Mouse (Mus musculus) limb, embryonic 12.5 days (tissue): ENCODE measurements around the gene Sgta. TPM values are rescaled to one million over a fixed set of nuclear protein-coding genes. Genes with fewer than 3 reads are reported as not detected.

Source experiments
- ATAC-seq: fragments of 200-750 bp; cut with Nextera tagmentation; 2 replicates; pipeline ENCODE4 v1.8.0; 2017; ENCODE audit warnings: low read depth, moderate TSS enrichment; ENCODE audit not compliant: insufficient number of reproducible peaks, insufficient read depth, low FRiP score, low TSS enrichment
- H3K27ac ChIP-seq: fragments of 300-500 bp; sonication (generic); 2 replicates; pipeline ENCODE4 v1.5.1; 2016; ENCODE audit warnings: mild to moderate bottlenecking, moderate library complexity
- H3K27me3 ChIP-seq: fragments of 300-500 bp; sonication (generic); 2 replicates; pipeline ENCODE4 v1.6.1; 2016; ENCODE audit warnings: mild to moderate bottlenecking, moderate library complexity
- H3K36me3 ChIP-seq: fragments of 300-500 bp; sonication (generic); 2 replicates; pipeline ENCODE4 v1.6.1; 2016; ENCODE audit warnings: mild to moderate bottlenecking, moderate library complexity
- H3K4me1 ChIP-seq: fragments of 300-500 bp; sonication (generic); replicated peaks from 2 replicates; pipeline ENCODE4 v1.6.1; 2016
- H3K4me2 ChIP-seq: fragments of 300-500 bp; sonication (generic); 2 replicates; pipeline ENCODE4 v1.6.1; 2016; ENCODE audit warnings: mild to moderate bottlenecking, moderate library complexity
- H3K4me3 ChIP-seq: fragments of 300-500 bp; sonication (generic); replicated peaks from 2 replicates; pipeline ENCODE4 v1.5.1; 2016; ENCODE audit warnings: mild to moderate bottlenecking
- H3K9ac ChIP-seq: fragments of 300-500 bp; sonication (generic); replicated peaks from 2 replicates; pipeline ENCODE4 v1.6.1; 2016; ENCODE audit warnings: mild to moderate bottlenecking, moderate library complexity
- H3K9me3 ChIP-seq: fragments of 300-500 bp; sonication (generic); 2 replicates; pipeline ENCODE4 v1.6.1; 2016; ENCODE audit warnings: mild to moderate bottlenecking, moderate library complexity
- WGBS: fragments of 180-500 bp; shearing (Covaris S2); methylation state at CpG from one replicate; pipeline ENCODE4 v1.1.7; 2016; 5-methylcytosine and 5-hydroxymethylcytosine counted together
- polyA plus RNA-seq: library from polyadenylated mRNA; unstranded; fragments of >200 nt; fragmentation: Nextera tagmentation; extraction: Ambion mirVana; gene quantifications from 2 replicates; pipeline ENCODE4 v1.2.1, GENCODE M21; 2016

Gene Sgta
- polyA plus RNA-seq, 1 experiment from 2014 or later = 225 TPM

DNA sequence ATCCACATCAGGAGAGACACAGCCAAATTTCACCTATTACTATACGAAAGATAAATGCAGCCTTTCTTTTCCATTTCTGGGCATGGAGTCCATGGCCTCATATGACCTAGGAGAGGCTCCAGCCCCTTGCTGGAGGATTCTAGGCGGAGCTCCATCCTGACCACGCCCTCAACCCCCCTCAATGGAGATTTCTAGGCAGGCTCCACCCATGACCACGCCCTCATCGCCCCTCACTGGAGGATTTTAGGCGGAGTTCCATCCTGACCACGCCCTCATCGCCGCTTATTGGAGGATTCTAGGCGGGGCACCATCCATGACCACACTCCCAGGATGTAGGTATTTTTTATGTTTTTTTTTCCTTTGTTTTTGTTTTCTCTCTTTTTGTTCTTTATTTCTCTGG, 41.7 kb downstream of the Sgta start:
- Histone ChIP-seq H3K36me3 (no peaks in the 10 kb centered on the region), H3K9ac (no peak overlapping the region), H3K4me2 (no peak overlapping the region), H3K27me3 (peaks cover 41% of the 10 kb centered on the region), H3K4me3 (no peak overlapping the region), H3K9me3 (no peaks in the 10 kb centered on the region), H3K27ac (no peak overlapping the region), H3K4me1 (peaks cover 4% of the 10 kb centered on the region; the same call in 1 of the 2 replicates)
- ATAC-seq = no peak
- WGBS = 36% methylated on average over 10 of the region's 10 CpGs

DNA sequence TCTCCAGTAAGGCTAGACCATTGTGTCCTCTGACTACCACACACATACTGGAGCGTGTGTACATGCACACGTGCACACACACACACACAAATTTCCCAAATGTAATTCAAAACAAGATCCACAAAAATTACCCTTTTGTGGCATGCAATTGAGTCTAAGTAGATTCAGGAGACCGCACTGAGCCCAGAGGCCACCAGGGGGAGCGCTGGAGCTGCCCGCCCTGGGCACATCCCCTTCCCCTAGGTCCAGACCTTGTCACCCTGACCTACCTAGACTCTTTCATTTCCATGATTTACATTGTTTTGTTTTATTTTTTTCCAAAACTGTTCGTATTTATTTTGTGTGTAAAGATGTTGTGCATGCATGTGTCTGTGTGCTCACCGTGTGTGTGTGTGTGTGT, 43.3 kb downstream of the Sgta start:
- Histone ChIP-seq H3K27ac (no peak overlapping the region), H3K27me3 (peaks cover 29% of the 10 kb centered on the region), H3K4me3 (no peak overlapping the region), H3K9me3 (no peaks in the 10 kb centered on the region), H3K4me1 (peaks cover 4% of the 10 kb centered on the region; the same call in 1 of the 2 replicates), H3K9ac (no peak overlapping the region), H3K36me3 (no peaks in the 10 kb centered on the region), H3K4me2 (no peak overlapping the region)
- ATAC-seq = no peak
- 11% methylated on average over 7 of the region's 7 CpGs for WGBS

DNA sequence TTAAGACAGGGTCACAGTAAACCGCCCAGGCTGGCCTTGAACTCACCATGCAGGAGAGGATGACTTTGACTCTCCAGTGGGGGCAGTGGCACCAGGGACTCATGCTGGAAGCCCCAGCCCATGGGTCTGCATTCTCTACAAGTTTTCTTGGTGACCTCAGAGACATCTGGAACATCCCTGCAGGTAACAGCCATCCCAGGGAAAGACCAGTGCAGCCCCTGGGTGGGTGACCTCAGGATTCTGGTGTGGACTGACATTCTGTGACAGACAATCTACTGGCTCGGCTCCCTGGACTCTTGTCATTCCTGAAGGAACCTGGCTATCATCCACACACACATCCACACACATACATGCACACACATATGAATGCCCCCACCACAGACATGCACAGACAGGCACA, 44.3 kb downstream of the Sgta start:
- no peak for ATAC-seq
- H3K27ac ChIP-seq = no peak overlapping the region
- no peaks in the 10 kb centered on the region for H3K36me3 ChIP-seq
- H3K9ac ChIP-seq = no peak overlapping the region
- no peak overlapping the region for H3K4me2 ChIP-seq
- H3K4me1 ChIP-seq = peaks cover 4% of the 10 kb centered on the region; the same call in 1 of the 2 replicates
- H3K9me3 ChIP-seq = no peaks in the 10 kb centered on the region
- no peak overlapping the region for H3K4me3 ChIP-seq
- peaks cover 19% of the 10 kb centered on the region for H3K27me3 ChIP-seq
- 91% methylated on average over 2 of the region's 2 CpGs for WGBS

DNA sequence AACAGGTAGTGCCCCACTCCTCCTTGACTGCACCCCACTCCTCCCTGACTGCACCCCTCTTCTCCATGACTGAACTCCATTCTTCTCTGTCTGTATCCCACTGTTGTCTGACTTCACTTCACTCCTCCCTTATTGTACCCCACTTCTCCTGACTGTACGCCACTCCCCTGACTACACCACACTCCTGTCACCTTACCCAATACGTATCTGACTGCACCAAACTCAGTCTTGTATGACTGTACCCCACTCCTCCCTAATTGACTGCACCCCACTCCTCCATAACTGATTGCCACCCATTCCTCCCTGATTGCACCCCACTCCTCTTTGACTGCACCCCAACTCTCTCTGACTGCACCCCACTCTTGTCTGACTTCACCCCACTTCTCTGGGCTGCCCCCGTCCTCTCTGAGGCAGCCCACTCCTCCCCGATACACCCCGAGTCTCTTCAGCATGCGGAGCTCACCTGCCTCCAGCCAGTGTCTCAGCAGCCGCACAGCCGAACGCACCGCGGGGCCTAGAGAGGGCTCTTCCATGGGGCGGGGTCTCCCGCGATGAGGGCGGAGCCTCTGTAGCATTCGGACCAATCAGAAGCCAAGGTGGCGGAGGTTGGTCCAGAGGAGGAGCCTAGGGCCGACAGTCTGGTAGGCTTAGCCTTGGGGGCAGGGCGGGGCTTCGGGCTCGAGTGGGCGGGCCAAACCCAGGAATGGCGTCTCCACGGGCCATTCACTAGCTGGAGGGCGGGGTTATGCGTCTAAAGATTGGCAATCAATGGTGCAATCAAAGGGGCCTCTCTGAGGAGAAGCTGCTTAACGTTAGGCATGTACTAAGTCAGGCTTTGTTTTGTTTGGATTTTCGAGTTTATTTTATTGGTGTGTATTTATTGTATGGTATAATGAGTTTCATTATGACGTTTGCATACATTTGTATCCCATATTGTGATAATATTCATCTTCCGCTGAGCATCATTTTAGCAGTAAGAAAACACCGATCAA, 45.3 kb downstream of the Sgta start, which contains the start of gene Gng7:
TSS of gene Gng7 (minus strand) at position 553 of the 992 bp plus-strand sequence.
- 9% methylated on average over 31 of the region's 31 CpGs for WGBS
- H3K9me3 ChIP-seq = no peaks in the 10 kb centered on the region

DNA sequence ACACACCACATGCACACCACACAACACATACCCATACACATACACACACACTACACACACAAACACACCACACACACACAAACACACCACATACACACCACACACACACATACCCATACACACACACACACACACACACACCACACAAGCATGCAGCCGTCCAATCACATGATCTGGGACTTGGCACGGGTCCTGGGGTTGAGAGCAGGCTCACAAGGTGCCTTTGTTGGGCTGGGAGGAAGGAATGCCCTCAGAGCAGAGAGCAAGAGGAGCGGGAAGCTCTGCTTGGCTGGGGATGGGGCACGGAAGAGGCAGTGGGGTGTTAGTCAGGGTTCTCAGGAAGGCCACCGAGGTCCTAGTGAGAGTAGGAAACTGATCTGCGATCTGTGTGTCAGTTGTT, 49.1 kb downstream of the Sgta start:
- no peak overlapping the region for H3K4me2 ChIP-seq
- H3K9ac ChIP-seq = no peak overlapping the region
- H3K9me3 ChIP-seq = no peaks in the 10 kb centered on the region
- no peak overlapping the region for H3K27ac ChIP-seq
- no peaks in the 10 kb centered on the region for H3K36me3 ChIP-seq
- 67% methylated on average over 6 of the region's 6 CpGs for WGBS
- H3K27me3 ChIP-seq = peaks cover 10% of the 10 kb centered on the region
- no peak overlapping the region for H3K4me3 ChIP-seq
- H3K4me1 ChIP-seq = peaks cover 4% of the 10 kb centered on the region; the same call in 1 of the 2 replicates
- ATAC-seq = no peak

More for the DNA sequence above, 45.3 kb downstream of the Sgta start, which contains the start of gene Gng7:
- H3K27ac ChIP-seq = no peak within 1 kb of the TSS
- H3K27me3 ChIP-seq = peaks cover 10% of the 10 kb centered on the region
- peak; percentile 94 for ATAC-seq
- peak within 1 kb of the TSS; percentile 45 for H3K4me3 ChIP-seq
- H3K4me2 ChIP-seq = peak within 1 kb of the TSS; percentile 63
- H3K36me3 ChIP-seq = no peaks in the 10 kb centered on the region
- peaks cover 4% of the 10 kb centered on the region; the same call in 1 of the 2 replicates for H3K4me1 ChIP-seq
- H3K9ac ChIP-seq = peak within 1 kb of the TSS; percentile 56

DNA sequence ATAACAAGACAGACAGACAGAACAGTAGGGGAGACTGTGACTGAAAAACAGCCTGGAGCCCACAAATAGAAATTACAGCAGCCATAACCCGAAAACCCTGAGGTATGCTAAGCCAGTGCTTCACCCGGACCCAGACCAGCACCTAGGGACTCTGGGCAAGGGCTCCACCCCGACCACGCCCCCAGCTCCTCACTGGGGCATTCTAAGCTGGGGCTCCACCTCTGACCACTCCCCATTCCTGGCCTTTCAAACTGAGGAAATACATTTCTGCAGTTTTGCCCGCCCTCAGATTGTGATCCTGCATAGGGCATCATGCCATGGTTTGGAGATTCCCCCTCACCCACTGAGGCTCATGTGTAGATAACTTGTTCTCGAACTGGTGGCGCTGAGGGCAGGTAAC, 52.7 kb downstream of the Sgta start:
- Histone ChIP-seq H3K9me3 (no peaks in the 10 kb centered on the region), H3K4me1 (no peaks in the 10 kb centered on the region), H3K27ac (no peak overlapping the region), H3K27me3 (peaks cover 2% of the 10 kb centered on the region; the same call in 1 of the 2 replicates), H3K9ac (no peak overlapping the region), H3K4me3 (no peak overlapping the region), H3K36me3 (no peaks in the 10 kb centered on the region), H3K4me2 (no peak overlapping the region)
- 41% methylated on average over 7 of the region's 7 CpGs for WGBS
- no peak for ATAC-seq

DNA sequence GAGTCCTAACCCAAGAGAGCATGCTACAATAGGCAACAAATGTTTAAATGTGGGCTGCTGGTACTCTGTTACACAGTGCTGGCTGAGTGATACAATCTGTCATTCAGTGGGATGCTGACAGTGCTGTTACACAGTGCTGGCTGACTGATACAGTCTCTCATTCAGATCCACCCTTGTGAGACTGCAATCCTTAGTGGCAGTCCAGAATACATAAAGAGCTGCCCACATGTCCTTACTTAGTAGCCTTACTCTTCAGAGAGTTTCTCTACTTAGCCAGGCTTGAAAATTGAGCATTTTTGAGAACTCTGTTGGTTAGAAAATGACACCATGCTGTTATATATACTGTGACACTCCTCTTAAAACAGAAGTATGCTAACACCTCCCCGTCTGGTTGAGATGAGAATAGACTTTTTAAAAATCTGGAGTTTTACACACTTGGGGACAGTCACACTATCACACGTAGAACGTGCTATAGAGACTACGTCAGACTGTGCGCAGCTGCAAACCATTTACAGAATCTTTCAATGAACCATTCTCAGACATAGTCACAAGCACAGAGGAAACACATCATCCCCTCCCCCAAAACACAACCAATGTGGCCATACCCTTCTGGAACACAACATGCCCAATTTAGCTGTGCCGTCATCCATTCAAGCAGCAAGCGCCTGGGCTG, 53.8 kb downstream of the Sgta start:
- 87% methylated on average over 7 of the region's 7 CpGs for WGBS
- ATAC-seq = no peak
- no peak overlapping the region for H3K4me2 ChIP-seq
- no peak overlapping the region for H3K27ac ChIP-seq
- no peak overlapping the region for H3K4me3 ChIP-seq
- peaks cover 5% of the 10 kb centered on the region for H3K27me3 ChIP-seq
- no peaks in the 10 kb centered on the region for H3K4me1 ChIP-seq
- H3K9me3 ChIP-seq = no peaks in the 10 kb centered on the region
- no peak overlapping the region for H3K9ac ChIP-seq
- H3K36me3 ChIP-seq = no peaks in the 10 kb centered on the region

- Histone ChIP-seq H3K27me3 (peaks cover 42% of the 10 kb centered on the region), H3K27ac (no peak overlapping the region), H3K36me3 (no peaks in the 10 kb centered on the region), H3K4me1 (0 out of 2 replicates have a peak, but pooled peaks cover 4% of the 10 kb centered on the region), H3K9ac (no peak overlapping the region), H3K4me2 (no peak overlapping the region), H3K9me3 (no peaks in the 10 kb centered on the region), H3K4me3 (no peak overlapping the region)
- 70% methylated on average over 10 of the region's 10 CpGs for WGBS
- ATAC-seq = no peak
These were observed 58.8 kb downstream of the Sgta start for GRCm38 (mm10) chr10:81001161-81001560.

DNA sequence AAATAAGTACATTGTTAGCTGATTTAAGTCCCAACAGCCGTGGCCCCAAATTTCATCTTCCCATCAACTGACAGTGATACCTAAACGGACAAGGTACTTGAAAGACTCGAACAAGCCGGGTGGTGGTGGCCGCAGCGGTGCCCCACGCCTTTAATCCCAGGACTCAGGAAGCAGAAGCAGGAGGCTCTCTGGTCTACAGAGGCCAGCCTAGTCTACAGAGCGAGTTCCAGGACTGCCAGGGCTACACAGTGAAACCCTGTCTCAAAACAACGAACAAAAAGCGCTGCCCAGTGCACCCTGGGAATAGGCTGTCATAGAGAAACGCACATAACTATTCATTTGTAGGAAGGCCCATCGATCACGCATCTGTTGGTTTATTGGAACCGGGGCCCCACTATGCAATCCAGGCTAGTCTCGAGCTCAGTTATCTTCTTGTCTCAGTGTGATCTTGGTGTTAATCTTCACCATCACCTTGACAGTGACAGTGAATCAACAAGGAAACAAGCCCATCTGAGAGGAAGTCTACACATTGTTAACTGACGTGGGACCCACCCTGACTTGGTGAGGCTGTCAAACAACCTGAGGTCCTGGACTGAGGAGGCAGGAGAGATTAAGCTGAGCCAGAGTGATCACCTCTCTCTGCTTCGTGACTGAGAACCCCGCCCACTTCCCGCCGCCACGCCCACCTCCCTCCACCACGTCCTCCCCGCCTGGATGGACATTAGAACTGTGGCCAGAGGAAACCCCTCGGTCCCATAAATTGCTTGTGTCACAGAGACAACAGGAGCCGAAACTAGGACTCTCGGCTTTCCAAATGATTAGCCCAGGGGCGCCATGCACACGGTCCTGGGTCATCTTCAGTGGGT, 59.6 kb downstream of the Sgta start:
- 0 out of 2 replicates have a peak, but pooled peaks cover 4% of the 10 kb centered on the region for H3K4me1 ChIP-seq
- no peak overlapping the region for H3K4me3 ChIP-seq
- H3K4me2 ChIP-seq = no peak overlapping the region
- H3K27me3 ChIP-seq = peaks cover 42% of the 10 kb centered on the region
- WGBS = 50% methylated on average over 28 of the region's 28 CpGs
- no peaks in the 10 kb centered on the region for H3K9me3 ChIP-seq
- H3K9ac ChIP-seq = no peak overlapping the region
- no peaks in the 10 kb centered on the region for H3K36me3 ChIP-seq
- no peak overlapping the region for H3K27ac ChIP-seq
- no peak for ATAC-seq

GRCm38 (mm10) chr10:80999362-81000196, 60.4 kb downstream of the Sgta start:
- no peak overlapping the region for H3K9ac ChIP-seq
- WGBS = 33% methylated on average over 37 of the region's 37 CpGs
- no peaks in the 10 kb centered on the region for H3K9me3 ChIP-seq
- ATAC-seq = peak; percentile 54
- 0 out of 2 replicates have a peak, but pooled peaks cover 4% of the 10 kb centered on the region for H3K4me1 ChIP-seq
- no peaks in the 10 kb centered on the region for H3K36me3 ChIP-seq
- H3K4me3 ChIP-seq = 0 out of 2 replicates have a peak overlapping the region, but pooled peaks have one; percentile 6
- H3K4me2 ChIP-seq = peak overlapping the region; percentile 20
- no peak overlapping the region for H3K27ac ChIP-seq
- peaks cover 46% of the 10 kb centered on the region for H3K27me3 ChIP-seq
